Mouse (Mus musculus) E14TG2a.4 (cell line): ENCODE measurements around the gene Dph6.

Source experiments
- CTCF ChIP-seq: conservative IDR thresholded peaks from 2 replicates; pipeline ENCODE4 v1.5.1; 2014; ENCODE audit warnings: low read length
- NANOG ChIP-seq: IDR thresholded peaks from 2 replicates; pipeline ENCODE4 v1.6.1; 2014; ENCODE audit warnings: borderline replicate concordance, low read length, mixed read lengths

- TF ChIP-seq CTCF, result no peak
- no peak for TF ChIP-seq NANOG
Measured at GRCm38 (mm10) chr2:114536032-114536431, 118.7 kb downstream of the Dph6 start.
